Mouse (Mus musculus) liver, postnatal 0 days (tissue): ENCODE data around the gene Cma1. TPM values are rescaled to one million over a fixed set of nuclear protein-coding genes. Genes with fewer than 3 reads are reported as not detected.

Experiments used
- ATAC-seq: fragments of 200-750 bp; cut with Nextera tagmentation; 2 replicates; pipeline ENCODE4 v1.8.0; 2017; ENCODE audit warnings: mild to moderate bottlenecking, moderate library complexity
- DNase-seq: peaks from one replicate; pipeline ENCODE4 v3.0.0-alpha.2; 2016
- H3K27ac ChIP-seq: fragments of 300-500 bp; sonication (generic); 2 replicates; pipeline ENCODE4 v1.5.1; 2014; ENCODE audit warnings: antibody characterized with exemption, moderate library complexity, mild to moderate bottlenecking, low read depth
- H3K27me3 ChIP-seq: fragments of 300-500 bp; sonication (generic); 2 replicates; pipeline ENCODE4 v1.6.1; 2014; ENCODE audit warnings: low read length, control low read depth, mixed read lengths; ENCODE audit not compliant: insufficient read depth
- H3K36me3 ChIP-seq: fragments of 300-500 bp; sonication (generic); replicated peaks from 2 replicates; pipeline ENCODE4 v1.6.1; 2014; ENCODE audit warnings: mild to moderate bottlenecking, control low read depth, low read length, moderate library complexity, mixed read lengths; ENCODE audit not compliant: insufficient read depth
- H3K4me1 ChIP-seq: fragments of 300-500 bp; sonication (generic); 2 replicates; pipeline ENCODE4 v1.6.1; 2014; ENCODE audit warnings: antibody characterized with exemption, mild to moderate bottlenecking, control low read depth; ENCODE audit not compliant: insufficient read depth
- H3K4me2 ChIP-seq: fragments of 300-500 bp; sonication (generic); 2 replicates; pipeline ENCODE4 v1.6.1; 2014; ENCODE audit warnings: low read depth, mild to moderate bottlenecking, low read length, moderate library complexity, mixed read lengths
- H3K4me3 ChIP-seq: fragments of 300-500 bp; sonication (generic); 2 replicates; pipeline ENCODE4 v1.5.1; 2014; ENCODE audit warnings: low read depth, low read length
- H3K9ac ChIP-seq: fragments of 300-500 bp; sonication (generic); replicated peaks from 2 replicates; pipeline ENCODE4 v1.6.1; 2014; ENCODE audit warnings: mild to moderate bottlenecking, moderate library complexity
- H3K9me3 ChIP-seq: fragments of 300-500 bp; sonication (generic); 2 replicates; pipeline ENCODE4 v1.6.1; 2016; ENCODE audit warnings: mild to moderate bottlenecking, control low read depth, low read length, mixed read lengths
- CTCF ChIP-seq: sonication (generic); IDR thresholded peaks from 2 replicates; pipeline ENCODE4 v1.5.1; 2016; ENCODE audit warnings: antibody characterized with exemption, low read depth
- EP300 ChIP-seq: IDR thresholded peaks from 2 replicates; pipeline ENCODE4 v1.6.1; 2016; ENCODE audit warnings: antibody characterized with exemption, low read depth, mild to moderate bottlenecking
- WGBS: fragments of 180-500 bp; shearing (Covaris S2); extraction: QIAGEN DNeasy Blood & Tissue Kit; methylation state at CpG from one replicate; pipeline ENCODE4 v1.1.7; 2014; ENCODE audit not compliant: insufficient replicate concordance; 5-methylcytosine and 5-hydroxymethylcytosine counted together
- polyA plus RNA-seq: library from polyadenylated mRNA; unstranded; fragments of >200 nt; fragmentation: Nextera tagmentation; extraction: Ambion mirVana; gene quantifications from 2 replicates; pipeline ENCODE4 v1.2.1, GENCODE M21; 2015

Cma1 gene
- polyA plus RNA-seq, 1 experiment from 2014 or later = 0.59 TPM

DNA sequence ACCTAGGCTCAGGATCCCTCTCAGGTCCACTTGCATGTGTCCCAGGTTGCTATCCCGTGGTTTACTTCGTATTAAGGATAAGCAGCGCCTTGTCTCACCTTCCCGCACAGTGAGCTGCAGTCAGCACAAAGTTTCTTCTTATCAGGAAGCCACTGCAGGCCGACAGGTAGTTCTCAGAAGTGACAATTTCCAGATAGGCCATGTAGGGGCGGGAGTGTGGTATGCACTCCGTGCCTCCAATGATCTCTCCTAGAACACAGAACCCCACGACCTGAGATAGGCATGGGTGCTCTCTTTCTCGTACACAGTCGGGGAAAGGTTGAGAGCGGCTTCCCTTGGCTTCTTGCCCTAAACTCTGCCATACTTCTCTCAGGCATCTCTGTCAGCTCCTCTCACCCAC lies 874 bp downstream of the Cma1 start:
- Histone ChIP-seq H3K4me3 (no peak overlapping the region), H3K27me3 (no peaks in the 10 kb centered on the region), H3K9me3 (no peaks in the 10 kb centered on the region), H3K9ac (no peak overlapping the region), H3K27ac (no peak overlapping the region), H3K36me3 (no peaks in the 10 kb centered on the region), H3K4me2 (no peak overlapping the region), H3K4me1 (no peaks in the 10 kb centered on the region)
- ATAC-seq (no peak), DNase-seq (no peak)
- TF ChIP-seq CTCF = no peak
- no peak for TF ChIP-seq EP300
- 48% methylated on average over 11 of the region's 11 CpGs for WGBS

DNA sequence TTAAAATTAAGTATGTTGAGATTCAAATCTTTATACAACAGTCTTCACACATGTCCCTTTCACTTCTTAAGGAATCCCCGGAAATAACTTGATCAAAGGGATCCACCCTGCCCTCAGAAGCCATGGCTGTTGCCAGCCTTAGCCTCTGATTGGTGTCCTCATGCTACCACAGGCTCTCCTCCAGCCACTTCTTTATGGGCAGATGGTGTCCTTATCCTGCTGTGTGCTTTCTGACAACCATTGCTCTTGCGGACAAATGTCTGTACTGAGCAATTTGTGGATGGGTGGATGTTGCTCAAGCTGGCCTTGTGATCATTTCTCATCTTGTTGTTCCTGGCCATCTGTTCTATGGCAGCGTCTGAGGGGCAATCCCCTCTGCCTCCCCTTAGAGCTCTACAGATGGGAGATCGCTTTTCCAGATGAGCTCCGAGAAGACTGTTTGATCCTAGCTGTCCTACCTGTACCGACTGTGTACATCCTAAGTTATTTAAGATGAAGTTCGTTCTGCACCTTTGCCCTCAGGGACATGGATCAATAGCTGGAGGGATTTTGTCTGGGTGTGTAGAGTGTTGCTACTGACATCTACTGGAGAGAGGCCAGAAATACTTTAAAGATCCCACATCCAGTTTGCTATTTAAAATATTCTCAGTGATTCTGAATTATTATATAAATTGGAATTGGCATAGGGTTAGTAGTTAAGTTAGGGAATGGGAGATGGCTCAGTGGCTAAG lies 4.2 kb downstream of the Cma1 start:
- Histone ChIP-seq H3K36me3 (no peaks in the 10 kb centered on the region), H3K4me1 (no peaks in the 10 kb centered on the region), H3K4me3 (no peak overlapping the region), H3K4me2 (no peak overlapping the region), H3K27ac (no peak overlapping the region), H3K9ac (no peak overlapping the region), H3K27me3 (no peaks in the 10 kb centered on the region), H3K9me3 (no peaks in the 10 kb centered on the region)
- DNase-seq = peak; percentile 10
- WGBS = 40% methylated on average over 7 of the region's 7 CpGs
- no peak for ATAC-seq
- no peak for TF ChIP-seq EP300
- peak; percentile 46 for TF ChIP-seq CTCF

GRCm38 (mm10) chr14:55933586-55933985 lies 10.9 kb downstream of the Cma1 start:
- ATAC-seq = peak; percentile 29; the same call in 1 of the 2 replicates
- TF ChIP-seq CTCF (no peak), EP300 (no peak)
- Histone ChIP-seq H3K4me2 (no peak overlapping the region), H3K36me3 (no peaks in the 10 kb centered on the region), H3K9ac (no peak overlapping the region), H3K4me3 (no peak overlapping the region), H3K9me3 (no peaks in the 10 kb centered on the region), H3K4me1 (no peaks in the 10 kb centered on the region), H3K27me3 (no peaks in the 10 kb centered on the region), H3K27ac (no peak overlapping the region)
- 42% methylated on average over 7 of the region's 7 CpGs for WGBS
- no peak for DNase-seq

GRCm38 (mm10) chr14:55929263-55929997 lies 15.0 kb downstream of the Cma1 start:
- TF ChIP-seq CTCF = no peak
- TF ChIP-seq EP300 = no peak; the same call in 1 of the 2 replicates
- no peak overlapping the region for H3K9ac ChIP-seq
- no peaks in the 10 kb centered on the region for H3K27me3 ChIP-seq
- no peak overlapping the region for H3K4me3 ChIP-seq
- no peaks in the 10 kb centered on the region for H3K36me3 ChIP-seq
- DNase-seq = no peak
- H3K4me1 ChIP-seq = no peaks in the 10 kb centered on the region
- no peak overlapping the region for H3K27ac ChIP-seq
- no peak for ATAC-seq
- H3K4me2 ChIP-seq = no peak overlapping the region
- WGBS = 46% methylated on average over 12 of the region's 12 CpGs
- no peaks in the 10 kb centered on the region for H3K9me3 ChIP-seq

DNA sequence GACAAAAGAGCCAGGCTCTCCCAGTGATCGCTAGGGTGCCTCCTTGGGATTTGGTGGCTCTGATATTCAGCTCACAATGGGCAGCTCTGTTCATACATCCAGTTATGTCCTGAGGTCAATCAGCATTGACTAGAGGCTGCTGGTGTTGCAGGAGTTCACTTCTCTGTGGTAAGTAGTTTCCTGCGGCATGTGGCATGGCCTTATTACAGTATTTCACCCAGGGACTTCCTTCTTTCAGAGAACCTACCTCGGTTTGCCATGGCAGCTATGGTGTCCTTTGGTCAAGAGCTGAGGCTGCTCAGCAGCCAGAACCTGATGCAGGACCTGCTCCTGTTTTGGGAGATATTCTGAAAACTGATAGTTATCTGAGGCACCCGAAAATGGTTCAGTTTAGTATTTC lies 17.6 kb downstream of the Cma1 start:
- Histone ChIP-seq H3K9me3 (no peaks in the 10 kb centered on the region), H3K9ac (no peak overlapping the region), H3K4me3 (no peak overlapping the region), H3K4me2 (no peak overlapping the region), H3K27me3 (no peaks in the 10 kb centered on the region), H3K36me3 (no peaks in the 10 kb centered on the region), H3K4me1 (no peaks in the 10 kb centered on the region), H3K27ac (no peak overlapping the region)
- TF ChIP-seq EP300 (no peak), CTCF (no peak)
- WGBS = 45% methylated on average over 4 of the region's 4 CpGs
- DNase-seq (no peak), ATAC-seq (no peak)

GRCm38 (mm10) chr14:55922475-55923232 lies 21.8 kb downstream of the Cma1 start:
- ATAC-seq (peak; percentile 81), DNase-seq (peak; percentile 43)
- 32% methylated on average over 7 of the region's 7 CpGs for WGBS
- peak overlapping the region; percentile 44 for H3K4me2 ChIP-seq
- TF ChIP-seq CTCF = no peak
- peak; percentile 70 for TF ChIP-seq EP300
- H3K36me3 ChIP-seq = no peaks in the 10 kb centered on the region
- no peaks in the 10 kb centered on the region for H3K9me3 ChIP-seq
- H3K4me1 ChIP-seq = no peaks in the 10 kb centered on the region
- H3K27me3 ChIP-seq = no peaks in the 10 kb centered on the region
- peak overlapping the region; percentile 44; the same call in 1 of the 2 replicates for H3K27ac ChIP-seq
- H3K4me3 ChIP-seq = no peak overlapping the region; the same call in 1 of the 2 replicates
- no peak overlapping the region for H3K9ac ChIP-seq
